Mouse (Mus musculus) liver, embryonic 14.5 days (tissue): ENCODE measurements around the gene Ing2. TPM values are rescaled to one million over a fixed set of nuclear protein-coding genes. Genes with fewer than 3 reads are reported as not detected.

Experiments
- ATAC-seq: fragments of 200-750 bp; cut with Nextera tagmentation; 2 replicates; pipeline ENCODE4 v1.8.0; 2017; ENCODE audit warnings: moderate number of reproducible peaks, mild to moderate bottlenecking, moderate library complexity; ENCODE audit not compliant: insufficient read depth
- DNase-seq, 3 experiments: peaks; one replicate each; pipeline ENCODE4 v3.0.0-alpha.2; 2012 to 2013; ENCODE audit warnings: low read depth in 3 of 3, low spot score in 3 of 3
- H3K27ac ChIP-seq: fragments of 300-500 bp; sonication (generic); 2 replicates; pipeline ENCODE4 v1.5.1; 2014; ENCODE audit warnings: moderate library complexity, mild to moderate bottlenecking, control low read depth, inconsistent platforms
- H3K27me3 ChIP-seq: fragments of 300-500 bp; sonication (generic); 2 replicates; pipeline ENCODE4 v1.6.1; 2014; ENCODE audit warnings: mild to moderate bottlenecking, low read length, moderate library complexity; ENCODE audit not compliant: control insufficient read depth, insufficient read depth
- H3K36me3 ChIP-seq: fragments of 300-500 bp; sonication (generic); replicated peaks from 2 replicates; pipeline ENCODE4 v1.6.1; 2014; ENCODE audit warnings: low read depth; ENCODE audit not compliant: control insufficient read depth, insufficient read depth
- H3K4me1 ChIP-seq, 2 experiments: fragments of 200-500 bp in 1 of 2; fragments of 300-500 bp in 1 of 2; sonication (generic) in 1 of 2; replicated peaks; 2 replicates each; pipeline ENCODE4 v1.6.1; 2012 to 2014; ENCODE audit warnings: antibody characterized with exemption in 1 of 2, inconsistent platforms in 1 of 2, low read length in 1 of 2; ENCODE audit not compliant: control insufficient read depth in 2 of 2, insufficient read depth in 2 of 2
- H3K4me2 ChIP-seq: fragments of 300-500 bp; sonication (generic); 2 replicates; pipeline ENCODE4 v1.6.1; 2014; ENCODE audit warnings: low read depth, mild to moderate bottlenecking, control low read depth, moderate library complexity
- H3K4me3 ChIP-seq, 2 experiments: fragments of 200-500 bp in 1 of 2; fragments of 300-500 bp in 1 of 2; sonication (generic) in 1 of 2; 2 replicates each; pipeline ENCODE4 v1.5.1; 2012 to 2014; ENCODE audit warnings: low read depth in 2 of 2, low read length in 2 of 2, mild to moderate bottlenecking in 2 of 2, control low read depth in 1 of 2, inconsistent platforms in 1 of 2, moderate library complexity in 1 of 2; ENCODE audit not compliant: insufficient read depth in 1 of 2
- H3K9ac ChIP-seq: fragments of 300-500 bp; sonication (generic); replicated peaks from 2 replicates; pipeline ENCODE4 v1.6.1; 2014; ENCODE audit warnings: mild to moderate bottlenecking, control low read depth, moderate library complexity
- H3K9me3 ChIP-seq: fragments of 300-500 bp; sonication (generic); 2 replicates; pipeline ENCODE4 v1.6.1; 2016; ENCODE audit warnings: low read length, mixed read lengths; ENCODE audit not compliant: control insufficient read depth
- CTCF ChIP-seq: IDR thresholded peaks from 2 replicates; pipeline ENCODE4 v1.5.1; 2016; ENCODE audit warnings: antibody characterized with exemption, low read depth, control low read depth
- EP300 ChIP-seq: IDR thresholded peaks from 2 replicates; pipeline ENCODE4 v1.6.1; 2016; ENCODE audit warnings: antibody characterized with exemption, low read depth
- WGBS: fragments of 180-500 bp; shearing (Covaris S2); extraction: QIAGEN DNeasy Blood & Tissue Kit; methylation state at CpG from one replicate; pipeline ENCODE4 v1.1.7; 2014; ENCODE audit not compliant: insufficient replicate concordance; 5-methylcytosine and 5-hydroxymethylcytosine counted together
- polyA plus RNA-seq, 2 experiments: library from polyadenylated mRNA; depleted of rRNA in 1 of 2; stranded (reverse) in 1 of 2; unstranded in 1 of 2; fragments of >200 nt; fragmentation: Nextera tagmentation in 1 of 2; extraction: Ambion mirVana in 1 of 2; gene quantifications; 2 replicates each; pipeline versions ENCODE4 v1.2.1 to v1.2.3; 2012 to 2014

Gene Ing2
- polyA plus RNA-seq, 2 experiments = 8.9 to 14.1 TPM

DNA sequence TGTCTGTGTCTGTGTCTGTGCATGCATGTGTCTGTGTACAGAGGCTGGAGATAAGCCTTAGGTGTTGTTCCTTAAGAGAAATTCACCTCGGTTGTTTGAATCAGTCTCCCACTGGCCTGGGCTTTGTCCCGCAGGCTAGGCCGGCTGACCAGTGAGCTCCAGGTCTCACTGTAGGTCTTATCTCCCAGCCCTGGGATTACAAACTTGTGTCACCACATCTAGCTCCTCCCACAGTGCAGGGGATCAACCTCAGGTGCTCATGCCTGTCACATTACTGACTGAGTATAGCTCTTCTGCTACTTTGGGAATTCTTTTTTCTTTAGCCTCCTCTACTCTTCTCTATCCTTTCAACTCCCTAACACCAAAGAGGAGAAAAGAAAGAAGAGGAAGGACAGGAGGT is 20.9 kb downstream of the Ing2 start:
- Histone ChIP-seq H3K4me1 (peaks cover 0 to 9% of the 10 kb centered on the region in 2 experiments; a peak in 1 of 4 replicates), H3K9me3 (no peaks in the 10 kb centered on the region), H3K27me3 (no peaks in the 10 kb centered on the region), H3K36me3 (no peaks in the 10 kb centered on the region), H3K9ac (no peak overlapping the region), H3K4me2 (no peak overlapping the region), H3K27ac (no peak overlapping the region), H3K4me3 (no peak overlapping the region)
- DNase-seq (peak in 1 of 3 experiments; percentile 25), ATAC-seq (peak; percentile 36; the same call in 1 of the 2 replicates)
- WGBS = 42% methylated on average over 3 of the region's 3 CpGs
- TF ChIP-seq EP300 (no peak), CTCF (no peak)

GRCm38 (mm10) chr8:47652737-47653076 is 22.6 kb downstream of the Ing2 start:
- Histone ChIP-seq H3K36me3 (no peaks in the 10 kb centered on the region), H3K9me3 (no peaks in the 10 kb centered on the region), H3K9ac (no peak overlapping the region), H3K27me3 (no peaks in the 10 kb centered on the region), H3K4me3 (no peak overlapping the region), H3K4me2 (no peak overlapping the region), H3K27ac (no peak overlapping the region), H3K4me1 (peaks cover 0 to 9% of the 10 kb centered on the region in 2 experiments; a peak in 1 of 4 replicates)
- ATAC-seq (no peak), DNase-seq (no peak)
- WGBS = 58% methylated on average over 3 of the region's 3 CpGs
- TF ChIP-seq CTCF = no peak
- no peak for TF ChIP-seq EP300

- H3K27me3 ChIP-seq = no peaks in the 10 kb centered on the region
- TF ChIP-seq EP300 (no peak), CTCF (no peak)
- DNase-seq (no peak), ATAC-seq (peak; percentile 50)
- no peak overlapping the region for H3K4me3 ChIP-seq
- no peak overlapping the region for H3K27ac ChIP-seq
- H3K4me1 ChIP-seq = peaks cover 0 to 9% of the 10 kb centered on the region in 2 experiments; a peak in 1 of 4 replicates
- H3K36me3 ChIP-seq = no peaks in the 10 kb centered on the region
- H3K9ac ChIP-seq = no peak overlapping the region
- no peaks in the 10 kb centered on the region for H3K9me3 ChIP-seq
- H3K4me2 ChIP-seq = no peak overlapping the region; the same call in 1 of the 2 replicates
- 63% methylated on average over 13 of the region's 13 CpGs for WGBS
Measured at GRCm38 (mm10) chr8:47651913-47652736, 23.2 kb downstream of the Ing2 start.

DNA sequence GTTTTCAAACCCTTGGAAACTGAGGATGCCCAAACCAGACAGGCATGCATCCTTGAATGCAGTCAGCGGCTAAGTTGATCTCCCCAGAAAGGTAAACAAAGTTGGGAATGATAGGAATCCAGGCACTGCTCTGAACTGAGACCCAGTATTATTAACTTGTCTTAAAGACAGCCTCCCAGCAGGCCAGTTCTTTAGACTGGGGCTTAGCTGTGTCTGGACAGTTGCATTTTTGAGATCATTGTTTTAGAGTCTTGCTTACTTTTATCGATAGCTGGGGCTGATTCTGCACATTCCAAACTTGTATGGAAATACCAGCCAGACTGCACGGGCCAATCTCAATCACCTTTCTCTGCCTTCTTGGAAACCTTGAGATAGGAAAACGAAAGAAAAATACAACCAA is 24.5 kb downstream of the Ing2 start:
- Histone ChIP-seq H3K27me3 (no peaks in the 10 kb centered on the region), H3K27ac (no peak overlapping the region), H3K9me3 (no peaks in the 10 kb centered on the region), H3K4me1 (peaks cover 0 to 9% of the 10 kb centered on the region in 2 experiments; a peak in 1 of 4 replicates), H3K4me2 (no peak overlapping the region), H3K36me3 (no peaks in the 10 kb centered on the region), H3K9ac (no peak overlapping the region), H3K4me3 (no peak overlapping the region)
- DNase-seq (no peak), ATAC-seq (no peak)
- no peak for TF ChIP-seq CTCF
- TF ChIP-seq EP300 = no peak
- WGBS = 57% methylated on average over 4 of the region's 4 CpGs

GRCm38 (mm10) chr8:47649551-47649950 is 25.8 kb downstream of the Ing2 start:
- TF ChIP-seq EP300 (no peak), CTCF (no peak)
- H3K4me2 ChIP-seq = no peak overlapping the region
- 67% methylated on average over 9 of the region's 9 CpGs for WGBS
- H3K9me3 ChIP-seq = no peaks in the 10 kb centered on the region
- H3K36me3 ChIP-seq = no peaks in the 10 kb centered on the region
- DNase-seq (no peak), ATAC-seq (no peak)
- H3K9ac ChIP-seq = no peak overlapping the region
- no peak overlapping the region for H3K4me3 ChIP-seq
- H3K4me1 ChIP-seq = peaks cover 0 to 9% of the 10 kb centered on the region in 2 experiments; a peak in 1 of 4 replicates
- no peaks in the 10 kb centered on the region for H3K27me3 ChIP-seq
- H3K27ac ChIP-seq = no peak overlapping the region
